Mouse (Mus musculus) embryonic stem cell, embryonic (primary cell): ENCODE data around the gene Rora.

Experiments
- CTCF ChIA-PET, 4 experiments: fragments of 300-600 bp in 2 of 4; fragments of 350-600 bp in 2 of 4; sonication (Branson Sonifier 250); formaldehyde crosslinking; loops; one replicate each; lab custom pipeline; 2022; ENCODE audit warnings: inconsistent platforms in 2 of 4; lab: Charles Lee
- POLR2A ChIA-PET, 4 experiments: fragments of 300-600 bp in 2 of 4; fragments of 350-600 bp in 2 of 4; sonication (Branson Sonifier 250); formaldehyde crosslinking; loops; one replicate each; lab custom pipeline; 2022; ENCODE audit warnings: antibody characterized with exemption in 4 of 4, inconsistent platforms in 1 of 4; lab: Charles Lee

Gene Rora

GRCm38 (mm10) chr9:69319434-69319833, 665.8 kb downstream of the Rora start:
- POLR2A ChIA-PET = interaction anchor here in 1 of 4 experiments (0.5 kb wide), 1 partner anchor 350 kb away, joined by 3 read pairs; no protein-coding TSS in a partner anchor
- CTCF ChIA-PET = interaction anchor here in 1 of 4 experiments (1.2 kb wide), 1 partner anchor 161 kb away, joined by 3 read pairs; no protein-coding TSS in a partner anchor

GRCm38 (mm10) chr9:69319913-69320634, 666.5 kb downstream of the Rora start:
- POLR2A ChIA-PET = interaction anchor here in 1 of 4 experiments (0.5 kb wide), 1 partner anchor 351 kb away, joined by 3 read pairs; no protein-coding TSS in a partner anchor
- CTCF ChIA-PET = no interaction called here

GRCm38 (mm10) chr9:69320635-69321027, 667.0 kb downstream of the Rora start:
- CTCF ChIA-PET = no interaction called here
- POLR2A ChIA-PET = no interaction called here

- ChIA-PET CTCF (no interaction called here), POLR2A (interaction anchor here in 1 of 4 experiments (0.9 to 1.3 kb wide), 2 partner anchors 24 to 31 kb away, joined by 3 read pairs; no protein-coding TSS in a partner anchor)
Measured at GRCm38 (mm10) chr9:69321956-69322355, 668.4 kb downstream of the Rora start.

- CTCF ChIA-PET = no interaction called here
- POLR2A ChIA-PET = no interaction called here
Measured at GRCm38 (mm10) chr9:69323831-69324230, 670.2 kb downstream of the Rora start.

- ChIA-PET CTCF (no interaction called here), POLR2A (no interaction called here)
Measured at GRCm38 (mm10) chr9:69327077-69327476, 673.5 kb downstream of the Rora start.

GRCm38 (mm10) chr9:69327591-69327990, 674.0 kb downstream of the Rora start:
- POLR2A ChIA-PET = interaction anchor here in 1 of 4 experiments (1.1 kb wide), 1 partner anchor 283 kb away, joined by 5 read pairs; no protein-coding TSS in a partner anchor
- CTCF ChIA-PET = no interaction called here

- CTCF ChIA-PET = no interaction called here
- POLR2A ChIA-PET = no interaction called here
Measured at GRCm38 (mm10) chr9:69331790-69332189, 678.2 kb downstream of the Rora start.

GRCm38 (mm10) chr9:69332802-69333568, 679.4 kb downstream of the Rora start:
- ChIA-PET CTCF (interaction anchor here in 1 of 4 experiments (0.6 kb wide), 1 partner anchor 26 kb away, joined by 4 read pairs; no protein-coding TSS in a partner anchor), POLR2A (interaction anchor here in 2 of 4 experiments (0.7 kb wide), 2 partner anchors 76 to 506 kb away, joined by 3 read pairs; no protein-coding TSS in a partner anchor)

- CTCF ChIA-PET = interaction anchor here in 2 of 4 experiments (0.6 to 1.1 kb wide), 2 partner anchors 27 to 147 kb away, joined by 3 to 4 read pairs; no protein-coding TSS in a partner anchor
- POLR2A ChIA-PET = no interaction called here
Measured at GRCm38 (mm10) chr9:69333654-69334053, 680.1 kb downstream of the Rora start.

- POLR2A ChIA-PET = no interaction called here
- CTCF ChIA-PET = interaction anchor here in 1 of 4 experiments (1.1 kb wide), 1 partner anchor 146 kb away, joined by 3 read pairs; no protein-coding TSS in a partner anchor
Measured at GRCm38 (mm10) chr9:69334106-69334505, 680.5 kb downstream of the Rora start.

- CTCF ChIA-PET = no interaction called here
- POLR2A ChIA-PET = no interaction called here
Measured at GRCm38 (mm10) chr9:69336063-69336462, 682.5 kb downstream of the Rora start.

GRCm38 (mm10) chr9:69339199-69339598, 685.6 kb downstream of the Rora start:
- ChIA-PET POLR2A (no interaction called here), CTCF (interaction anchor here in 1 of 4 experiments (0.7 kb wide), 1 partner anchor 345 kb away, joined by 3 read pairs; no protein-coding TSS in a partner anchor)

GRCm38 (mm10) chr9:69339829-69340228, 686.2 kb downstream of the Rora start:
- ChIA-PET POLR2A (no interaction called here), CTCF (no interaction called here)

GRCm38 (mm10) chr9:69340421-69340820, 686.8 kb downstream of the Rora start:
- CTCF ChIA-PET = no interaction called here
- POLR2A ChIA-PET = no interaction called here

GRCm38 (mm10) chr9:69343881-69344280, 690.3 kb downstream of the Rora start:
- POLR2A ChIA-PET = interaction anchor here in 2 of 4 experiments (1.0 to 2.4 kb wide), 2 partner anchors 8 to 10 kb away, joined by 3 to 6 read pairs; no protein-coding TSS in a partner anchor
- CTCF ChIA-PET = interaction anchor here in 1 of 4 experiments (0.6 kb wide), 1 partner anchor 141 kb away, joined by 3 read pairs; no protein-coding TSS in a partner anchor

- ChIA-PET POLR2A (interaction anchor here in 1 of 4 experiments (0.6 kb wide), 1 partner anchor 237 kb away, joined by 3 read pairs; no protein-coding TSS in a partner anchor), CTCF (no interaction called here)
Measured at GRCm38 (mm10) chr9:69345550-69345949, 692.0 kb downstream of the Rora start.

- ChIA-PET CTCF (no interaction called here), POLR2A (no interaction called here)
Measured at GRCm38 (mm10) chr9:69347796-69348195, 694.2 kb downstream of the Rora start.

GRCm38 (mm10) chr9:69349537-69349936, 696.0 kb downstream of the Rora start:
- ChIA-PET POLR2A (interaction anchor here in 1 of 4 experiments (0.8 kb wide), 1 partner anchor 11 kb away, joined by 3 read pairs; no protein-coding TSS in a partner anchor), CTCF (no interaction called here)
